Mouse (Mus musculus) ES-E14 (cell line): Measurements from ENCODE around the gene Ereg.

Source experiments
- CHD2 ChIP-seq: IDR thresholded peaks from 2 replicates; pipeline ENCODE4 v1.6.1; 2014; ENCODE audit warnings: mild to moderate bottlenecking, low read depth, low read length, inconsistent platforms
- HCFC1 ChIP-seq: IDR thresholded peaks from 2 replicates; pipeline ENCODE4 v1.6.1; 2012; ENCODE audit warnings: low read length, inconsistent platforms, borderline replicate concordance; ENCODE audit not compliant: insufficient read depth

DNA sequence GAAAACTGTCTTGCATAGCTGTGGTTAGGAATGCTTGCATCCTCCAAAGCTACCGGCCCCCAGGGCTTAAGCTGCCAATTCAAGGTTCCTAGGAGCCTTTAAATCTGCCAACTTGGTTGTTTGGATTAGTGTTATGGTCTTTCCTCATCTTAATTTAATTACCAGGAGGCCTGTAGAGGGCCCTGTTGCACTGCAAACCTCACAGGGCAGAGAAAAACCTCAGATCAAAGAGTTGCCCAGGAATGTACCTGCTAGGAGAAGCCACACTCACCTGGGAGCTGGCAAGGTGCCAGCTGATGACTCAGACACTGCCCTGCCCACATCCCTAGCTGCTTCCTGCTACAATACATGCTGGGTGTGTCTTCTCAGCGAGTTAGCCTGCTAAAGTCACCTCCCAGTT lies 35.9 kb upstream of the Ereg start:
- TF ChIP-seq HCFC1 (no peak), CHD2 (no peak)
